Mouse (Mus musculus) neutrophil, adult 5-6 weeks (primary cell): ENCODE results near the gene Ncf1. TPM values are rescaled to one million over a fixed set of nuclear protein-coding genes. Genes with fewer than 3 reads are reported as not detected.

Experiments used
- ATAC-seq: fragments of 151-379, 151-347 bp; 2 replicates; pipeline ENCODE4 v1.8.0; 2017; ENCODE audit warnings: mild to moderate bottlenecking, moderate TSS enrichment; ENCODE audit not compliant: insufficient number of reproducible peaks, poor library complexity, low FRiP score, severe bottlenecking; ENCODE audit errors: extremely low read depth
- total RNA-seq: library from RNA; stranded (forward); fragments of 200-1000 nt; gene quantifications from 2 replicates; pipeline ENCODE4 v1.2.3, GENCODE M21; 2017

Ncf1 gene
- 432 and 448 TPM in 2 replicates for total RNA-seq

GRCm38 (mm10) chr5:134229391-134229790 is at the start of gene Ncf1:
Gene Ncf1, minus strand, starts transcription at chr5:134229625.
- peak; percentile 62 for ATAC-seq

GRCm38 (mm10) chr5:134277109-134277508 is 47.7 kb upstream of the Ncf1 start:
- ATAC-seq = no peak

GRCm38 (mm10) chr5:134275556-134275955 is 46.1 kb upstream of the Ncf1 start:
- ATAC-seq = no peak

- ATAC-seq = no peak
Observed at GRCm38 (mm10) chr5:134275021-134275420, 45.6 kb upstream of the Ncf1 start.

- ATAC-seq = no peak
Observed at GRCm38 (mm10) chr5:134273761-134274160, 44.3 kb upstream of the Ncf1 start.

- ATAC-seq = no peak
Observed at GRCm38 (mm10) chr5:134272761-134273160, 43.3 kb upstream of the Ncf1 start.

- no peak for ATAC-seq
Observed at GRCm38 (mm10) chr5:134271421-134271820, 42.0 kb upstream of the Ncf1 start.

GRCm38 (mm10) chr5:134270566-134270965 is 41.1 kb upstream of the Ncf1 start:
- ATAC-seq = no peak

GRCm38 (mm10) chr5:134269751-134270150 is 40.3 kb upstream of the Ncf1 start:
- peak; percentile 37; the same call in 1 of the 2 replicates for ATAC-seq

GRCm38 (mm10) chr5:134268751-134269150 is 39.3 kb upstream of the Ncf1 start:
- no peak for ATAC-seq

GRCm38 (mm10) chr5:134266404-134266803 is 37.0 kb upstream of the Ncf1 start:
- peak; percentile 61 for ATAC-seq

- ATAC-seq = no peak
Observed at GRCm38 (mm10) chr5:134265890-134266289, 36.5 kb upstream of the Ncf1 start.

- no peak for ATAC-seq
Observed at GRCm38 (mm10) chr5:134260001-134260636, 30.7 kb upstream of the Ncf1 start.

- no peak for ATAC-seq
Observed at GRCm38 (mm10) chr5:134258934-134259333, 29.5 kb upstream of the Ncf1 start.

- no peak for ATAC-seq
Observed at GRCm38 (mm10) chr5:134258395-134258794, 29.0 kb upstream of the Ncf1 start.

GRCm38 (mm10) chr5:134257349-134258031 is 28.1 kb upstream of the Ncf1 start:
- ATAC-seq = no peak

GRCm38 (mm10) chr5:134255294-134255693 is 25.9 kb upstream of the Ncf1 start:
- no peak for ATAC-seq

- ATAC-seq = 0 out of 2 replicates have a peak, but pooled peaks have one; percentile 34
Observed at GRCm38 (mm10) chr5:134253806-134254205, 24.4 kb upstream of the Ncf1 start.

GRCm38 (mm10) chr5:134251083-134251482 is 21.7 kb upstream of the Ncf1 start:
- no peak for ATAC-seq

GRCm38 (mm10) chr5:134250601-134251000 is 21.2 kb upstream of the Ncf1 start:
- ATAC-seq = no peak
